Mouse (Mus musculus): Measurements from ENCODE around the gene Cd109.

The Cd109 gene

GRCm38 (mm10) chr9:78641386-78641785, 26.0 kb downstream of the Cd109 start:
- DNase-seq (ENCODE audit: low read depth, low spot score) = no peak

GRCm38 (mm10) chr9:78646008-78646777, 30.8 kb downstream of the Cd109 start:
- DNase-seq (ENCODE audit: low read depth, low spot score) = peak; percentile 15

- no peak for DNase-seq (ENCODE audit: low read depth, low spot score)
Observed at GRCm38 (mm10) chr9:78648641-78649040, 33.3 kb downstream of the Cd109 start.

GRCm38 (mm10) chr9:78649398-78649797, 34.1 kb downstream of the Cd109 start:
- no peak for DNase-seq (ENCODE audit: low read depth, low spot score)

GRCm38 (mm10) chr9:78657564-78657963, 42.2 kb downstream of the Cd109 start:
- peak; percentile 2 for DNase-seq (ENCODE audit: low read depth, low spot score)

DNA sequence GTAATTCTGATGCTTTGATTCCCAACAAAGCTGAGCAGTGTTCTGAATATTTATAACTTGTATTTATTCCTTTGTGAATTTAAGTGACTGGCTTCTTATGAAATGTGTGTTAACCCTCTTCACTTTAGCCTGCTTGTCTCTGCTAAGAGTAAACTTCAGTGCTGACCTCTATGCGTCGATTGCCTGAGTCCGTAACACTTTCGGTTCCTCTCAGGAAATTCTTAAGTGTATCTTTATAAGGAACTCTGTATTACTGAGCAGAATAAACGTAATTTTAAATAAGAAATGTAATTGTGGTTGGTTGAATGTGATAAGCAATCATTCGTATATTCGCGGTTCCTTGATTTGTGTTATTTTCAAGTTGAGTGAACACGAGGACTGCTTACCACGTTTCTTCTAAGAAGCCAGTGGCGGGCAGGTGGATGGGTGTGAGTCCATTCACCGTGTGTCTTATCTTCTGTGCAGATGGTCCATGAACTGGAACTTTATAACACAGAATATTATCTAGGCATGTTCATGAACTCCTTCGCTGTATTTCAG, 56.2 kb downstream of the Cd109 start:
- DNase-seq (ENCODE audit: low read depth, low spot score) = no peak

GRCm38 (mm10) chr9:78700691-78701090, 85.3 kb downstream of the Cd109 start:
- DNase-seq (ENCODE audit: low read depth, low spot score) = peak; percentile 8

DNA sequence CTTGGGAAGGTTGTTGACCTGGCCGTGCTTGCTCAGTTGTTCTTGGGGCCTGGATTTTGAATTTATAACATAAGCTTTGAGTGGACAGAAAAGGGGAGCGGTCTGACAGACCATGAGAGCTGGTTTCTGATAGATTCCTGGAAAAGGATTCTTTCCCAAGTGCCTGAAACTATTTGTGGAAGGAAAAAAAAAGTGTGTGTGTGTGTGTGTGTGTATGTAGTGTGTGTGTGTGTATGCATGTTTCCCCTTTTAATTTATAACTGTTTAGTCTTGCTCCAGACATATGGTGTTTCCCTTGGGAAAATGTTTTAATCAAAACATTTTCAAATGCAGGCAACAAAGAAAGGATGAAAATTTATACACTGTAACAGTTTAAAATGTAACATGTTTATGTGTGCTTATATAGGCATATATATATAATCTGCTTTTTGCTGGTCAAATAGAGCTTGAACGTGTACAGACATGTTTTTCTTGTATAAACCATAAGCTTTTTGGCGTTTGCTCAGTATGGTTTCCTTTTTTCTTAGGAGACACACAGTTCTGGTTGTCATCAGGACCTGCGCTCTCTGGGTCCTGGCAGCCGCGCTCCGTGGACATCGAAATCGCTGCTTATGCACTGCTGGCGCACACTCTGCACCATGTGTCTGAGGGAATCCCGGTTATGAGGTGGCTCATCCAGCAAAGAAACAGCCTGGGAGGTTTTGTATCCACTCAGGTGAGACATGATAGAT, 87.3 kb downstream of the Cd109 start:
- DNase-seq (ENCODE audit: low read depth, low spot score) = no peak

DNA sequence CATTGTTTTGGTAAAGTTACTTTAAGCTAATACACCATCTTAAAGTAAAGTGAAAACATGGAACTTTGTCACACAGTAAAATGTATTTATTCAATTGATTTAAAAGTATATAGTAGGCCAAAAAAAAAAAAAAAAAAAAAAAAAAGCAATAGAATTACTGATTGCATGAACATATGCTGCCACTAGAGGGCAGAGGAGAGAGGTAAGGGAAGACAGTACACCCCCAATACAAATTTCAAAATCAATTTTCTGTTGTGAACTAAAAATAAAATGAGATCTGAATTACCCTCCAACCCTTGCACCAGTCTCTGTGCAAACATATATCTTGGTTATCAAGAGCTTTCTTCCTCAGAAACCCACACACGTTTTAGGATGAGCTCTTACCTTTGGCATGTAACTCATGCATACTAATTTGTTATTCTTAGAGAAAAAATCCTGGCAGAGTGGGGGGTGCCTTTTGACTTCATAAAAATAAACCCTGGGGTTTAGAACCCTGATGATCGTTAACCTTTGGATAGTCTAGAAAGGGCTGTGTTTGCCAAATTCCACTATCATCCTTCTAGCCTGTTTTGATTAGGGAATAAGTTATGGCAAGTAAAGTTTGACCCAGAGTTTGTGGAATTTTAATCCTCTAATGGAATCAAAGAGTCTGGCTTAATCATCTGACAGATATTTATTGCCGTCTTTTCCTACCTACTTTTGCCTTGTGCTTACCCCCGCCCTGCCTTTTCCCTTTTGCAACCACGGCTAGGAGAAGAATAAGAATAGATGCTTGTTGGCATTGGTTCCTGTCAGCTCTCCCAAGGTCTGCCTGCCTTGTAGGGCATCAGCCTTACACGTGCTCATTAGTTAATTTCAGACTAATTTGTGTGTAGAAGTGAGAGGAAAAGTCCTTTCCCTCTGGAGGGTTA, 105.8 kb downstream of the Cd109 start:
- DNase-seq (ENCODE audit: low read depth, low spot score) = no peak

DNA sequence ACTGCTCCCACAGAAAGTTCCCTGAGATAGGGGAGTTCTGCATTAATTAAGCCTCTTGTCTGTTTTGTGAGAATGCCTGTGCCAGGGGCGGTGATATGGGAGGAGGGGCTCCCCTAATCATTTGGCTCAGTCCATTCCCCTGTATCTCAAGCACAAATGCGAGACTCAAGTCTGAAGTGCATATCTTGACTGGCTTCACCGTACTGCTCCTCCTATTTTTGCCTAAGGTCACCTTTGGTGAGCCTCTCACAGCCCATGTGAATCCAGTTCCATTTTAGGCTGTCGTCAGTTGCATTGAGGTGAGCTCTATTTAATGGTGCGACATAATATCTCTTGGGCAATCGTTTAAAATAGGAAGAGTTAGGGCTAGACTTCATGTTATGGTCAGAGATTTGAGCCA, 116.6 kb downstream of the Cd109 start:
- no peak for DNase-seq (ENCODE audit: low read depth, low spot score)

DNA sequence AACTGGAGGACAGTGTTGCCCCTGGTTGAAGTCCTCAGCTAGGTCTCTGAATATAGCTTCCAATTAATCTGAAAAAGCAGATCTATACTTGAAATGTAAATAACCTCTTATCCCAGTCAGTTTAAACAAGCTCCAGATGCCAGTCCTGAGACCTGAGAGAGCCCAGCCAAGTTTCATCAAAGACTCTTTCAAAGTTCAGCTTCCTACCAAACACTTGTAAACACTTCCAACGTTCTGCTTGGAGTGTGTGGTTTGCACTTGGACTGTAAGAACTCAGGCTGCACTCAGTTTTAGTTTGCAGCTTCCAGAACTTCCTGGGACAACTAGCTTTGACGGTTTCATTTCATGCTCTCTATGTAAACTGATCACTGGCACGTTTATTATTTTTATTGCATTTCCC, 120.2 kb downstream of the Cd109 start:
- no peak for DNase-seq (ENCODE audit: low read depth, low spot score)

- no peak for DNase-seq (ENCODE audit: low read depth, low spot score)
Observed at GRCm38 (mm10) chr9:78742012-78742411, 126.7 kb downstream of the Cd109 start.

GRCm38 (mm10) chr9:78750246-78750645, 134.9 kb downstream of the Cd109 start:
- peak; percentile 4 for DNase-seq (ENCODE audit: low read depth, low spot score)
